In the genomic region with DNA sequence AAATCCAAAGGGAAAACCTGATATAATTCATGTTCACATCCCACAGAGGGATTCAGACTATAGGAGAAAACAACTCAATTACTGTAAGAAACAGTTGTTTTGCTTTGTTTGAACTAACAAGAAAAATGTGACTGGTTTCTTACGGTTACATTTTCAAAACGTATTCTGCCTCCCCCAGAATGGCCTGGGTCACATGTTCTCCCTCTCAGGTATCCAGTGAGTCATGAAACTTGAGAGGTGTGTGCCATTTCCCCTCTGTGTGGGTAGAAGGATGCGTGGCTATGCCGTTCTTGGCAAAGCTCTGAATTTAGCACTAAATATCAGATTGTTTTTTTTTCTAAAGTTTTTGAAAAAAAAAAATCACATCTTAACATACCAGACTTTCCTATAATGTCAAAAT, we compare ENCODE assay signal across 20 mouse cellular contexts.
"Had no signal": no experiment of that assay in that cellular context is flagged by ENCODE, and none has a peak within 500 bp of the region (broad histone marks: within the 10 kb centered on the region; RNA-seq: fewer than 3 reads in every experiment).

No protein-coding gene starts in this region.

- H3K36me3 ChIP-seq: midbrain, embryonic 12.5 days; neural tube, embryonic 13.5 days; neural tube, embryonic 15.5 days; stomach, embryonic 15.5 days had no signal

- H3K27ac ChIP-seq: midbrain, embryonic 10.5 days; midbrain, embryonic 12.5 days; neural tube, embryonic 13.5 days; neural tube, embryonic 15.5 days; stomach, embryonic 15.5 days; stomach, postnatal 0 days had no signal

- H3K27me3 ChIP-seq: midbrain, embryonic 12.5 days; neural tube, embryonic 13.5 days; neural tube, embryonic 15.5 days; stomach, embryonic 15.5 days had no signal

- H3K4me2 ChIP-seq: lung, embryonic 14.5 days; midbrain, embryonic 12.5 days; neural tube, embryonic 13.5 days; neural tube, embryonic 15.5 days; stomach, embryonic 15.5 days had no signal

- H3K4me3 ChIP-seq: midbrain, embryonic 10.5 days; midbrain, embryonic 12.5 days; neural tube, embryonic 13.5 days; neural tube, embryonic 15.5 days; stomach, embryonic 15.5 days had no signal

- ATAC-seq: midbrain, embryonic 16.5 days had no signal

- H3K4me1 ChIP-seq: neural tube, embryonic 13.5 days; neural tube, embryonic 15.5 days; stomach, embryonic 15.5 days had no signal

- H3K9ac ChIP-seq: lung, embryonic 14.5 days; midbrain, embryonic 12.5 days; neural tube, embryonic 13.5 days; neural tube, embryonic 15.5 days; stomach, embryonic 15.5 days had no signal

- DNase-seq: lung, adult 18-20 months; lung, embryonic 14.5 days; lung, postnatal 10 days; lung, postnatal 4 days; midbrain, embryonic 14.5 days; retina, postnatal 1 day; right cerebral cortex, adult 18-20 months; right cerebral cortex, postnatal 25 days; right cerebral cortex, postnatal 4 days; spleen, adult 18-20 months; thymus, adult 2 months; thymus, postnatal 25 days; thymus, postnatal 4 days had no signal

- H3K9me3 ChIP-seq: midbrain, embryonic 10.5 days; midbrain, embryonic 12.5 days; neural tube, embryonic 13.5 days; neural tube, embryonic 15.5 days; stomach, embryonic 15.5 days had no signal
